9 mouse cellular contexts compared by ENCODE assay signal in genomic region chr1:35869381-35870143, GRCm38 (mm10).
DNase-seq lines count a peak whose midpoint lies in the region; ATAC-seq and TF ChIP-seq lines count a peak whose summit lies in the region.
"Had no signal": no experiment of that assay in that cellular context is flagged by ENCODE, and none has a peak within 500 bp of the region (broad histone marks: within the 10 kb centered on the region; RNA-seq: fewer than 3 reads in every experiment).

No protein-coding gene starts in this region.

- WGBS in heart, adult 2 months: 52% methylated on average over 17 of the region's 17 CpGs
- WGBS in heart, embryonic 10.5 days: 55% methylated on average over 17 of the region's 17 CpGs
- WGBS in midbrain, embryonic 13.5 days: 17% methylated on average over 17 of the region's 17 CpGs

- H3K36me3 ChIP-seq in heart, adult 2 months (ENCODE audit: control insufficient read depth, insufficient read depth, low read length): no peaks in the 10 kb centered on the region
- no peaks in the 10 kb centered on the region for H3K36me3 ChIP-seq in heart, embryonic 10.5 days
- no peaks in the 10 kb centered on the region for H3K36me3 ChIP-seq in midbrain, embryonic 13.5 days

- no peaks in the 10 kb centered on the region for H3K9me3 ChIP-seq in heart, embryonic 10.5 days
- H3K9me3 ChIP-seq in midbrain, embryonic 13.5 days: no peaks in the 10 kb centered on the region

- no peaks in the 10 kb centered on the region for H3K79me2 ChIP-seq in heart, adult 2 months (replicated peaks; ENCODE audit: control insufficient read depth, insufficient read depth, low read length)

- intact Hi-C loops in heart, adult 2 months (cut with DNase I): no loop called here
- intact Hi-C loops in left cerebral cortex, postnatal 36 days (cut with DNase I): loop anchor here (10.0 kb wide), 1 partner anchor 195 kb away; the partner anchor contains the start of gene Hs6st1

- no peak overlapping the region for H3K27ac ChIP-seq in heart, adult 2 months
- no peak overlapping the region for H3K27ac ChIP-seq in heart, embryonic 10.5 days
- H3K27ac ChIP-seq in midbrain, embryonic 13.5 days: peak overlapping the region; percentile 51

- DNase-seq in heart, adult 2 months: peak; percentile 64 to 81
- no peak for DNase-seq in heart, embryonic 10.5 days (ENCODE audit: low spot score)
- DNase-seq in gastrocnemius, adult 18-20 months (ENCODE audit: low spot score): peak; percentile 69
- DNase-seq in kidney, adult 18-20 months: peak; percentile 18
- DNase-seq in left cerebral cortex, postnatal 36 days (ENCODE audit: low spot score in 2 of 2): peak; percentile 84 to 85
- peak; percentile 33 to 38 for DNase-seq in spleen, adult 18-20 months

- TF ChIP-seq POLR2A in heart, adult 2 months (IDR thresholded peaks at IDR 0.05; ENCODE audit: insufficient read depth, low read depth, low read length): no peak

- H3K27me3 ChIP-seq in heart, adult 2 months (ENCODE audit: control insufficient read depth, insufficient read depth, low read length): no peaks in the 10 kb centered on the region
- no peaks in the 10 kb centered on the region for H3K27me3 ChIP-seq in heart, embryonic 10.5 days (ENCODE audit: insufficient read depth, poor library complexity, severe bottlenecking)
- no peaks in the 10 kb centered on the region for H3K27me3 ChIP-seq in midbrain, embryonic 13.5 days
- H3K27me3 ChIP-seq: Patski had no signal

- H3K4me1 ChIP-seq in heart, adult 2 months (ENCODE audit: control insufficient read depth, insufficient read depth, low read length): peaks cover 2% of the 10 kb centered on the region; the same call in 1 of the 2 replicates
- peaks cover 6% of the 10 kb centered on the region for H3K4me1 ChIP-seq in heart, embryonic 10.5 days
- H3K4me1 ChIP-seq in midbrain, embryonic 13.5 days (replicated peaks): peaks cover 18% of the 10 kb centered on the region

- peak; percentile 90 for ATAC-seq in common myeloid progenitor, adult 5-6 weeks (replicated peaks; ENCODE audit: low read depth, poor library complexity, severe bottlenecking)
- ATAC-seq in midbrain, embryonic 13.5 days: peak; percentile 99
- ATAC-seq: Patski had no signal

- no peak overlapping the region for H3K4me3 ChIP-seq in heart, adult 2 months
- no peak overlapping the region for H3K4me3 ChIP-seq in heart, embryonic 10.5 days
- peak overlapping the region; percentile 12 for H3K4me3 ChIP-seq in midbrain, embryonic 13.5 days (replicated peaks)

- no peak for TF ChIP-seq EP300 in heart, adult 2 months (IDR thresholded peaks at IDR 0.05; ENCODE audit: insufficient read depth, low read depth, low read length)

- no peak for TF ChIP-seq CTCF in heart, adult 2 months (IDR thresholded peaks at IDR 0.05)

- peak overlapping the region; percentile 49 for H3K4me2 ChIP-seq in midbrain, embryonic 13.5 days (replicated peaks)

- no peak overlapping the region for H3K9ac ChIP-seq in heart, adult 2 months (ENCODE audit: low read depth, low read length)
- no peak overlapping the region for H3K9ac ChIP-seq in midbrain, embryonic 13.5 days (replicated peaks)
